Mouse (Mus musculus): ENCODE measurements around the gene Aqp3.

GRCm38 (mm10) chr4:41063351-41063750 lies 34.6 kb downstream of the Aqp3 start:
- TF ChIP-seq CTCF (IDR thresholded peaks at IDR 0.05; ENCODE audit: borderline replicate concordance, insufficient read depth, low read depth, low read length) (no peak), POLR2A (IDR thresholded peaks at IDR 0.05; ENCODE audit: borderline replicate concordance, insufficient read depth, low read length) (no peak)

Data from cerebellum, adult 2 months (tissue).